In genomic region chr11:72376562-72376961, GRCm38 (mm10) we compare ENCODE assay signal across 27 mouse cellular contexts. TPM values are rescaled to one million over a fixed set of nuclear protein-coding genes. Genes with fewer than 3 reads are reported as not detected.
"Had no signal": no experiment of that assay in that cellular context is flagged by ENCODE, and none has a peak within 500 bp of the region (broad histone marks: within the 10 kb centered on the region; RNA-seq: fewer than 3 reads in every experiment).

No protein-coding gene starts in this region.

- H3K27ac ChIP-seq: kidney, embryonic 15.5 days; left cerebral cortex, adult 2 months; liver, embryonic 15.5 days; midbrain, embryonic 10.5 days; midbrain, embryonic 13.5 days; neural tube, embryonic 13.5 days had no signal

- H3K9me3 ChIP-seq: kidney, embryonic 15.5 days; liver, embryonic 15.5 days; lung, embryonic 15.5 days; midbrain, embryonic 10.5 days; midbrain, embryonic 13.5 days; neural tube, embryonic 13.5 days had no signal

- H3K4me3 ChIP-seq: kidney, embryonic 15.5 days; left cerebral cortex, adult 2 months; liver, embryonic 15.5 days; lung, embryonic 15.5 days; megakaryocyte, embryonic 14.5 days; midbrain, embryonic 10.5 days; midbrain, embryonic 13.5 days; myocyte; neural tube, embryonic 13.5 days had no signal

- ATAC-seq: midbrain, embryonic 13.5 days; midbrain, embryonic 16.5 days had no signal

- H3K27me3 ChIP-seq: kidney, embryonic 15.5 days; liver, embryonic 15.5 days; lung, embryonic 15.5 days; midbrain, embryonic 13.5 days; neural tube, embryonic 13.5 days had no signal

- H3K9ac ChIP-seq: kidney, embryonic 15.5 days; liver, embryonic 15.5 days; lung, embryonic 15.5 days; midbrain, embryonic 13.5 days; neural tube, embryonic 13.5 days had no signal

- H3K36me3 ChIP-seq: kidney, embryonic 15.5 days; liver, embryonic 15.5 days; lung, embryonic 15.5 days; midbrain, embryonic 10.5 days; midbrain, embryonic 13.5 days; neural tube, embryonic 13.5 days had no signal

- H3K4me2 ChIP-seq: kidney, embryonic 15.5 days; liver, embryonic 11.5 days; liver, embryonic 15.5 days; lung, embryonic 15.5 days; midbrain, embryonic 13.5 days; neural tube, embryonic 13.5 days had no signal

- DNase-seq: kidney, postnatal 10 days; kidney, postnatal 36 days; layer of hippocampus, postnatal 36 days; lung, adult 18-20 months; lung, postnatal 10 days; lung, postnatal 36 days; retina, postnatal 1 day; thymus, adult 2 months; thymus, postnatal 25 days had no signal

- H3K4me1 ChIP-seq: liver, embryonic 15.5 days; midbrain, embryonic 10.5 days; midbrain, embryonic 13.5 days had no signal

RNA-seq across cellular contexts. Expression of gene Tekt1, which starts 14.3 kb away (rescaled TPM):
- total RNA-seq: monocyte, adult 5-6 weeks; neutrophil, adult 5-6 weeks had no signal
- polyA plus RNA-seq: liver, embryonic 15.5 days; myocyte; small intestine, adult 2 months; spleen, adult 2 months had no signal

RNA-seq across cellular contexts. Expression of gene Smtnl2, which starts 35.0 kb away (rescaled TPM):
- total RNA-seq: monocyte, adult 5-6 weeks; neutrophil, adult 5-6 weeks had no signal

RNA-seq across cellular contexts. Expression of gene Ggt6, which starts 58.8 kb away (rescaled TPM):
- total RNA-seq: layer of hippocampus, postnatal 10 days; layer of hippocampus, postnatal 36 days; left cerebral cortex, postnatal 10 days; monocyte, adult 5-6 weeks; neutrophil, adult 5-6 weeks had no signal
- polyA plus RNA-seq: limb, embryonic 11.5 days; liver, embryonic 11.5 days; midbrain, embryonic 10.5 days; midbrain, embryonic 13.5 days; midbrain, embryonic 16.5 days; myocyte; neural tube, embryonic 13.5 days had no signal
